Mouse (Mus musculus): ENCODE measurements at regions not wholly inside any gene's neighbourhood (a gene's known extent, or its start where the extent isn't known, plus 50 kb on each side); places are given as distances from the start of the nearest gene placed in this dataset.

GRCm38 (mm10) chr14:99547931-99548330 lies 249.4 kb downstream of the Klf5 start:
- no peak overlapping the region for H3K27ac ChIP-seq (ENCODE audit: control insufficient read depth, low read depth, low read length)
- DNase-seq (ENCODE audit: low read depth, low spot score): no peak
- H3K36me3 ChIP-seq (ENCODE audit: control insufficient read depth in 1 of 2, insufficient read depth in 2 of 2, low read length in 2 of 2): no peaks in the 10 kb centered on the region
- H3K79me2 ChIP-seq (ENCODE audit: control insufficient read depth, insufficient read depth, low read length, poor library complexity): no peaks in the 10 kb centered on the region
- H3K4me3 ChIP-seq (ENCODE audit: control insufficient read depth in 1 of 2, insufficient read depth in 1 of 2, low read depth in 2 of 2, low read length in 2 of 2): no peak overlapping the region
- H3K9me3 ChIP-seq (replicated peaks; ENCODE audit: insufficient read depth, low read length): no peaks in the 10 kb centered on the region
- no peaks in the 10 kb centered on the region for H3K4me1 ChIP-seq (ENCODE audit: control insufficient read depth in 1 of 2, insufficient read depth in 2 of 2, low read length in 2 of 2)
- TF ChIP-seq RCOR1 (IDR thresholded peaks at IDR 0.05; ENCODE audit: low read depth, low read length): no peak
- TF ChIP-seq JUND (IDR thresholded peaks at IDR 0.05; ENCODE audit: low read depth, low read length): no peak
- no peak for TF ChIP-seq HCFC1 (IDR thresholded peaks at IDR 0.05; ENCODE audit: low read depth, low read length)
- TF ChIP-seq RAD21 (IDR thresholded peaks at IDR 0.05; ENCODE audit: low read depth, low read length): no peak
- TF ChIP-seq ZMIZ1 (IDR thresholded peaks at IDR 0.05; ENCODE audit: low read depth, low read length): no peak
- no peak overlapping the region for H3K9ac ChIP-seq (ENCODE audit: control insufficient read depth, low read depth, low read length, poor library complexity, severe bottlenecking)
- H3K27me3 ChIP-seq (ENCODE audit: control insufficient read depth in 1 of 2, insufficient read depth in 2 of 2, low read length in 2 of 2): no peaks in the 10 kb centered on the region

- Histone ChIP-seq H3K9me3 (replicated peaks; ENCODE audit: insufficient read depth, low read length) (no peaks in the 10 kb centered on the region), H3K27ac (ENCODE audit: control insufficient read depth, low read depth, low read length) (no peak overlapping the region), H3K36me3 (ENCODE audit: control insufficient read depth in 1 of 2, insufficient read depth in 2 of 2, low read length in 2 of 2) (no peaks in the 10 kb centered on the region), H3K79me2 (ENCODE audit: control insufficient read depth, insufficient read depth, low read length, poor library complexity) (no peaks in the 10 kb centered on the region), H3K27me3 (ENCODE audit: control insufficient read depth in 1 of 2, insufficient read depth in 2 of 2, low read length in 2 of 2) (no peaks in the 10 kb centered on the region), H3K9ac (ENCODE audit: control insufficient read depth, low read depth, low read length, poor library complexity, severe bottlenecking) (no peak overlapping the region), H3K4me3 (ENCODE audit: control insufficient read depth in 1 of 2, insufficient read depth in 1 of 2, low read depth in 2 of 2, low read length in 2 of 2) (no peak overlapping the region), H3K4me1 (ENCODE audit: control insufficient read depth in 1 of 2, insufficient read depth in 2 of 2, low read length in 2 of 2) (no peaks in the 10 kb centered on the region)
- TF ChIP-seq USF2 (IDR thresholded peaks at IDR 0.05; ENCODE audit: borderline replicate concordance in 1 of 2, insufficient read depth in 1 of 2, low read depth in 1 of 2, low read length in 2 of 2) (no peak), E2F4 (IDR thresholded peaks at IDR 0.05; ENCODE audit: borderline replicate concordance, low read depth, low read length) (no peak)
- no peak for DNase-seq (ENCODE audit: low read depth, low spot score)
Measured at GRCm38 (mm10) chr14:99548363-99549248, 250.1 kb downstream of the Klf5 start.

- no peak overlapping the region for H3K27ac ChIP-seq (ENCODE audit: control insufficient read depth, low read depth, low read length)
- no peak for TF ChIP-seq SMC3 (IDR thresholded peaks at IDR 0.05; ENCODE audit: low read depth, low read length)
- no peak for TF ChIP-seq MAZ (IDR thresholded peaks at IDR 0.05; ENCODE audit: low read depth, low read length)
- TF ChIP-seq POLR2AphosphoS2 (IDR thresholded peaks at IDR 0.05; ENCODE audit: low read length): no peak
- no peak for TF ChIP-seq JUND (IDR thresholded peaks at IDR 0.05; ENCODE audit: low read depth, low read length)
- TF ChIP-seq POLR2A (IDR thresholded peaks at IDR 0.05; ENCODE audit: control insufficient read depth in 1 of 2, insufficient read depth in 1 of 2, low read depth in 1 of 2, low read length in 2 of 2, poor library complexity in 1 of 2): no peak
- TF ChIP-seq ELF1 (IDR thresholded peaks at IDR 0.05; ENCODE audit: low read depth, low read length): no peak
- no peak for TF ChIP-seq ZC3H11A (IDR thresholded peaks at IDR 0.05; ENCODE audit: low read depth, low read length)
- TF ChIP-seq TAL1 (IDR thresholded peaks at IDR 0.05; ENCODE audit: low read length): no peak
- TF ChIP-seq USF1 (IDR thresholded peaks at IDR 0.05; ENCODE audit: low read depth, low read length): no peak
- no peak for TF ChIP-seq CHD2 (IDR thresholded peaks at IDR 0.05; ENCODE audit: low read length)
- no peak for TF ChIP-seq ETS1 (IDR thresholded peaks at IDR 0.05; ENCODE audit: low read depth, low read length)
- no peak for TF ChIP-seq NELFE (IDR thresholded peaks at IDR 0.05; ENCODE audit: low read depth, low read length)
- no peak for TF ChIP-seq CTCF (IDR thresholded peaks at IDR 0.05 in 2 of 3, conservative IDR thresholded peaks at IDR 0.05 in 1 of 3; ENCODE audit: control insufficient read depth in 1 of 3, insufficient read depth in 1 of 3, low read depth in 2 of 3, low read length in 3 of 3, poor library complexity in 1 of 3, severe bottlenecking in 1 of 3)
- TF ChIP-seq ZNF384 (IDR thresholded peaks at IDR 0.05; ENCODE audit: low read depth, low read length): no peak
- no peak for TF ChIP-seq TBP (IDR thresholded peaks at IDR 0.05; ENCODE audit: low read depth, low read length)
- TF ChIP-seq BHLHE40 (IDR thresholded peaks at IDR 0.05; ENCODE audit: borderline replicate concordance, low read depth, low read length): no peak
- TF ChIP-seq EP300 (IDR thresholded peaks at IDR 0.05; ENCODE audit: low read depth in 1 of 2, low read length in 2 of 2): no peak
- TF ChIP-seq GABPA (IDR thresholded peaks at IDR 0.05; ENCODE audit: low read depth, low read length): no peak
- TF ChIP-seq MAX (IDR thresholded peaks at IDR 0.05; ENCODE audit: low read length): no peak
- no peaks in the 10 kb centered on the region for H3K4me1 ChIP-seq (ENCODE audit: control insufficient read depth in 1 of 2, insufficient read depth in 2 of 2, low read length in 2 of 2)
- no peaks in the 10 kb centered on the region for H3K27me3 ChIP-seq (ENCODE audit: control insufficient read depth in 1 of 2, insufficient read depth in 2 of 2, low read length in 2 of 2)
- no peak for DNase-seq (ENCODE audit: low read depth, low spot score)
- H3K9me3 ChIP-seq (replicated peaks; ENCODE audit: insufficient read depth, low read length): no peaks in the 10 kb centered on the region
- H3K9ac ChIP-seq (ENCODE audit: control insufficient read depth, low read depth, low read length, poor library complexity, severe bottlenecking): no peak overlapping the region
- no peaks in the 10 kb centered on the region for H3K36me3 ChIP-seq (ENCODE audit: control insufficient read depth in 1 of 2, insufficient read depth in 2 of 2, low read length in 2 of 2)
- H3K4me3 ChIP-seq (ENCODE audit: control insufficient read depth in 1 of 2, insufficient read depth in 1 of 2, low read depth in 2 of 2, low read length in 2 of 2): no peak overlapping the region
- no peaks in the 10 kb centered on the region for H3K79me2 ChIP-seq (ENCODE audit: control insufficient read depth, insufficient read depth, low read length, poor library complexity)
Measured at GRCm38 (mm10) chr14:99564024-99564423, 265.5 kb downstream of the Klf5 start.
